Mouse (Mus musculus) ovary, postnatal 14 days (tissue): ENCODE data around the gene Il34.
A peak's percentile ranks its signal among the peaks of the same experiment; 100 is the strongest.
"Not testable (repeated sequence)": the region's sequence is repeated elsewhere in the genome, so short reads cannot be mapped to it uniquely, and the experiment has no call there.

Experiments used
- DNase-seq: peaks from one replicate; pipeline ENCODE4 v3.0.0; 2022; ENCODE audit warnings: low spot score

The Il34 gene

GRCm38 (mm10) chr8:110810481-110811065 is 4.8 kb upstream of the Il34 start:
- no peak for DNase-seq

DNA sequence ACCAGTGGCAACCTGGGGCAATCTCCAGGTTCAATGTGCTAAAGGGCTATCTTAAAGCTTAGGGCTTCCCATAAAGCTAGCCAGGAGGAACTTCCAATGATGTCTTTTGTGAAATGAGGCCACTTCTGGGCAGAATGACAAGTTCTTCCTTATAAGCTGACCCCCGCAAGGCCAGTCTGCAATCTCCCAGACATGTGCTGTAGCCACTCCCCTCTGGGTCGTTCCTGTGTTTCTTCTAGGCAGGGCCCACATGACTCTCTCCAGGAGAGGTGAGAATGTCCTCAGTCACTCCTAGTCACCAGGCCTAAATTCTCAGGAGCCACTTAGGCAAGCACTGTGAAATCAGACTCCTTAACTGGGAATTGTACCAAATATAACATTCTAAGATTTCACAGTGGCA is 4.1 kb upstream of the Il34 start:
- no peak for DNase-seq

DNA sequence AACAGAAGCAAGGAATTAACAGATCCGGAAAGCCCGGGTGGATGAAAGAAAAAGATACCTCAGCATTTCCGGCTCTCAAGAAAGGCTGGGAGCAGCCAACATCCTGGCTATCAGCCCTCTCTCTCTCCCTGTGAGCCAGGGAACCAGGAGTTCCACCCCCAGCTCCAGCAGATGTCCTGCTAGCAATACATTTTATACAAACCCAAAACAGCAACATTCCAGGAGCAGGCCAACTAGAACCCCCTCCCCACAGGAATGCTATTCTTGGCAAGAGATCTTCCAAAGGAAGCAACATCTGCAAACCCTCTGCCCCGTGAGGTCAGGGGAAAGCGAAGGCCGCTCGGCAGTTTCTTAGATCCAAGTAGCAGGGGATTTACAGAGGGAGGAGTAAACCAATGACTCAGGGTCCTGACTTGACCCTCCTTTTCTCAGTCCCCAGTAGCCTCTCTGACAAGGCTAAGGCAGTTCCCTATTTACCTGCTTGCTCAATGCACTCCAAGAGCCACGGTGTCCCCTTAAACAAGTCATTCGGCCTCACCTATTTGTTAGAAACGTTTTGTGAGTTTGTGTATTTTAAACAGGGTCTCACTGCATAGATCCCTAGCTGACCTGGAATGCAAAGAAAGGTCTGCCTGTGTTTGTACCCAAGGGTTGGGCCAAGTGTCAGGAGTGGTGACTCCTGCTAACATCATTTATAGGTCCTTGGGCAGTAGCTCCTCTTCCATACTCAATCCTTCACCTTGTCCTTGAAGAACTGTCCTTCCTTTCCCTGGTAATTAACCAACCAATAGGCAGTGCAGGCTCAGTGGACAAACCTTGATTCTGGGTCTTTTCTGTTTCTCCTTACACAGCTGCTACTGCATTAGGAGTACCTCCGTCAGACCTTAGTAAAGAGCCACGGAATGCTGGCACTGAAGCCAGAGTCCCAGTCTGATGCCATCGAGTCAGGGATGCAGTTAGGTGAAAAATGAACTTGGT is 3.1 kb upstream of the Il34 start:
- DNase-seq: peak; percentile 37

DNA sequence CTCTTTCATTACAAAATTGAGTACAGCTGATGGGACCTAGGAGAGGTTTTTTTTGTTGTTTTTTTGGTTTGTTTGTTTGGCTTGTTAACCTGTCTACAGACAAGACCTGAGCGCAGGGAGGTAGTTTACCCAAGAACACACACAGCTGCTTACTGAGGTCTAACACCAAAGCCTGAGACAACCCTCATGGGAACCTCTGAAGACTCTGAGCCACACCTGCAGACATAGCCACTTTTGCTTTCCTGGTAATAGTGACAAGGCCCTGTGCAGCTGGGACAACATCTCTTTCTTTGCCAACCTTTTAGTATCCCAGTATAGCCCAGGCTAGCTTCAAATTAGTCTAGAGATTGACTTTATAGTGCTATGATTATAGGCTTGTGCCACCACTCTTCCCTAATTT is 422 bp upstream of the Il34 start:
- DNase-seq: no peak

DNA sequence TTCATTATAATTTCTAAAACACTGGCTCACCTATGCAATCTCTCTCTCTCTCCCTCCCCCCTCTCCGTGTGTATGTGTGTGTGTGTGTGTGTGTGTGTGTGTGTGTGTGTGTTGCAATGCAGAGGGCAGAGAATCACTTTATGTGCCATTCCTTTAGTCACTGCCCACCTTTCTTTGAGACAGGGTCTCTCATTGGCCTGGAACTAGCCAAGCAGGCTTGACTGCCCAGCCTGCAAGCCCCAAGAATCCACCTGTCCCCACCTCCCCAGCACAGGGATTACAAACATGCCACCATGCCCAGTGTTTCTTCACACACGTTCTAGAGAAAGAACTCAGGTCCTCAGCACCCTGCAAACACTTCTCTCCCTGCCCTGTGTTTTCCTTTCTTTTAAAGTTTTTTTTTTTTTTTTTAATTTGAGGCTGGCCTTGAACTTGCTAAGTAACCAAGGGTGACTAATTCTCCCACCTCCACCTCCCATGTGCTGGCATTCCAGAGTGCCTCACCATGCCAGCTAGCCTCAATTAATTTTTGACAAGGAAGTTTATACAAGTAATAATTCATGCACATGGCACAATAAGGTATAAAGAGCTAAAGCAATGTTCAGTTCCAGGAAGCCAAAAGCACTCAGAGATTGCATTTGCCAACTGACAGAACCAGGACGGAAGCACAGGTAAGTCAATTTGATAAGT is 754 bp downstream of the Il34 start:
- DNase-seq: no peak

DNA sequence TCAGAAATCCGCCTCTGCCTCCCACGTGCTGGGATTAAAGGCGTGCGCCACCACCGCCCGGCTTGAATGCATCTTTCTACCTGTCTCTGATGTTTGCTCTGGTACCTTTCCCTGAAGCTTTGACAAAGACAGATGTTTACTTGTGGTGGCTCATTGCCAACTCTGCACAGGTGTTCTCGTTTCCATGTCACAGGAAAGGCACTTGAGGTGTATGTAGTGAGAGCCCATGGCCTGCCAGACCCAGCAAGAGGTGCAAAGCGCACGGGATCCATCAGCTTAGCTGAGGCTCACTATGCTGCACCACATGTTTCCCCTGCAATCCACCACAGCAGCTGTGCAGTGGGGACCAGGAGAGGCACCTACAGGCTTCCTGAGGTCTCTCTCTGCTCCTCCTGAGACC is 1.9 kb downstream of the Il34 start:
- no peak for DNase-seq

DNA sequence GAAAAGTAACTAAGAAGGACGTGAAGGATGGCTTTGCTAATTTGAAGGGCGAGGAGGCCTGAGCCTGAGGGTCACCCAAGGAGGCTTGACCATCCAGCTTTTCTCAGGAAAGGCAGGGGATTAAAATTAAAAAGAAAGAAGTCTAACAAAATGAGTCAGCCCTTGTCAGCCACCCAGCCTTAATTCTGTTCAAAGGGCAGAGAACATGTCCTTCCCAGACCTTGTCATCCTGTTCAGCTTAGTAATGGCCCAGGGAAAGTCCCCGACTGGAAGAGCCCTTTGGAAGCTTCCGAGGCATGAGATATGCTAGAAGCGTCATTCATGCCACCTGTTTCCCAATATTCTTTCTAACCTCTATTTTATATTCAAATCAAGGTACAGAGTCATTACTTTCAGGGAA is 2.7 kb downstream of the Il34 start:
- DNase-seq: no peak

GRCm38 (mm10) chr8:110797086-110797485 is 8.6 kb downstream of the Il34 start:
- no peak for DNase-seq

GRCm38 (mm10) chr8:110794363-110794965 is 11.3 kb downstream of the Il34 start:
- no peak for DNase-seq

- DNase-seq: no peak
Measured at GRCm38 (mm10) chr8:110793936-110794335, 11.8 kb downstream of the Il34 start.

- no peak for DNase-seq
Measured at GRCm38 (mm10) chr8:110793511-110793910, 12.2 kb downstream of the Il34 start.

DNA sequence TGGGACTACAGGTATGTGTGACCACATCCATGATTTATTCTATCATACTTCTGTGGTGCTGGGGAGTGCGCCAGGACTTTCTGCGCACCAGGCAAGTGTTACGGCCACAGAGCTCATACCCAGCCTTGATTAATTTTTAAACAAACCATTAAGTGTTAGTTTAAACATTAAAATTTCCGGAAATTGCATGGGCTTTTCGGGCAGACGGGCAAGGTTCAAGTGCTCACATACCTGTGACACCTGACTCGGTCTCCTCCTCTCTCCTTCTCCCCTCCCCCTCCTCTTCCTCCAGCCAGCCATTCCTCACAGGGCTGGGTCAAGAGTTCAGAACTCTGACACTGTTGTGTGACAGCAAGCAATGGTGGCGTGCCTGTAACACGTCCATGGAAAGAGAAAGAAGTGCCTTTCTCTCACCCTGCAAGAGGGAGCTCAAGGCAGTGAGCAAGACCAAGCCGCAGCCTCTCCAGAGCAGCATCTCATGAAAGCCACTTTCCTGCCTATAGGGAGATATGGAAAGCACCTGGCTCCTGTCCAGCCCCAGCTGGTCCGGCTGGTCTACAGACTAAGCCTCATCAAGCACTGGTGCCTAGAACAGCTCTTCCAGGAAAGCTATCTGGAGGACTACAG is 13.0 kb downstream of the Il34 start:
- DNase-seq: no peak

DNA sequence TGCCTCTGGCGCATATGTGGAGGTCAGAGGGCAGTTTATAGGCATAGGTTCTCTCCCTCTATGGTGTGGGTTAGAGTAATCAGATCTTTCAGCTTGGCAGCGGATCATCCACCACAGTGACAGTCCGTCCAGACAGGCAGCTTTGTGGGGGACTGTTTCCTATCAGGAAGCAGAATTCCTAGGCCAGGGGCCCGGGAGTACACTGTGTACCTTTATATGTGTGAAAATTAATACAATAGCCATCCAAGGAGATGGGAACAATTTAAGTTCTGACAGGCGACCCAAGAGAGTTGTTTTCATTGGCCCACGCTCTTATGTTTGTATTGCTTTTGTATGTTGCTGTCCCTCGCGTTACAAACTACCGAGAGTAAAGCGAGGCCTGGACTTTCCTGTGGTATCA is 14.6 kb downstream of the Il34 start:
- no peak for DNase-seq

- DNase-seq: no peak
Measured at GRCm38 (mm10) chr8:110790270-110790669, 15.5 kb downstream of the Il34 start.

GRCm38 (mm10) chr8:110789571-110789970 is 16.2 kb downstream of the Il34 start:
- DNase-seq: no peak

DNA sequence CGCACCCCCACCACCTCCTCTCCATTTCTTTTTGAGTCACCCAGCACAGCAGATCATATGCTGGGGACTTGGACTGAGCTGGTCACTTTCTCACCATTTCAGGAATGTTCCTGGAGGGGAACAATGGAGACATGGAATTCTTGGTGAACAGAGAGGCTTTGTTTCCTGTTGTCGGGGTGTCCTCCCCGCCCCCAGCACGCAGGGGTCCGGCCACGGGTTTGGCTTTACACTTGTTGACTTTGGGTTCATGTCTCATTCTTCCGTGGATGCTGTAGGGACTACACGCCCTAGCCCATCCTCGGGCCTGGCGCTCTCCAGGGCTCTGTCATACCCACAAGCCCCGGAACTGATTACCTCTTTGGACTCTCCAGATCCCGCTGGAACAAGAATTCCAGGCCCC is 16.7 kb downstream of the Il34 start:
- no peak for DNase-seq

DNA sequence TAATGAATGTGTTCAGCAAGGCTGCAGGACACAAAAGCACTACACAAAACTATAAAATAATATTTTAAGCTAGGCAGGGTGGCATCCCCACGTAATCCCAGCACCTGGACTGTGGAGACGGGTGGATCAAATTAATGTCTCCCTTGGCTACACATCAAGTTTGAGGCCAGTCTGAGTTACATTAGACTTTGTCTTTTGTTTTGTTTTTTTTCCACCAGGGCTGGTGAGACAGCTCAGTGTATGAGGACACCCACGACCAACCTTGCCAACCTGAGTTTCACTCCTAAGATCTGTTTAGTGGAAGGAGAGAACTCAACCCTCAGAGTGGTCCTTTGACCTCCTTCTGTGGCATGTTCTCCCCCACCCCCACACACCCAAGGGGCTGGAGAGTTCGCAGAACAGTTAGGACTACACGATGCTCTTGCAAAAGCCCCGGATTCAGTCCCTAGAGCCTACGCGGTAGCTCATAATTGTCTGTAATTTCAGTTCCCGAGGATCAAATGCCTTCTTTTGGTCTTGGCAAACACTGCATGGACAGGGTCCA is 18.2 kb downstream of the Il34 start:
- DNase-seq: no peak

DNA sequence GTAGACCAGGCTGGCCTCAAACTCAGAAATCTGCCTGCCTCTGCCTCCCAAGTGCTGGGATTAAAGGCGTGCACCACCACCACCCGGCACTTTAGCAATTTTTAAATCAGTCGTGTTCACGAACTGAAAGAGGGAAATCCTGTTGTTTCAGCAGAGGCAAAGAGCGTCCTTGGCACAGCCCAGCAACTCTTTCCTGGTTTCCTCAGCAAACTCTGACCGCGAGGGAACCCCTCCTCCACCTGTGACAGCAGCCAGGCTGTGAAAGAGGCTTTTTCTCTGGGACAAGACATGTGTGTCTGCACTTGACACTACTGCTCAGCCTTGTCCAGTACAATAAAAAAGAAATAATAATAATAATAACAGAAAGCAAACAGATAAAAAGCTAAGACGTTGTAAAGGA is 18.8 kb downstream of the Il34 start:
- DNase-seq: no peak

DNA sequence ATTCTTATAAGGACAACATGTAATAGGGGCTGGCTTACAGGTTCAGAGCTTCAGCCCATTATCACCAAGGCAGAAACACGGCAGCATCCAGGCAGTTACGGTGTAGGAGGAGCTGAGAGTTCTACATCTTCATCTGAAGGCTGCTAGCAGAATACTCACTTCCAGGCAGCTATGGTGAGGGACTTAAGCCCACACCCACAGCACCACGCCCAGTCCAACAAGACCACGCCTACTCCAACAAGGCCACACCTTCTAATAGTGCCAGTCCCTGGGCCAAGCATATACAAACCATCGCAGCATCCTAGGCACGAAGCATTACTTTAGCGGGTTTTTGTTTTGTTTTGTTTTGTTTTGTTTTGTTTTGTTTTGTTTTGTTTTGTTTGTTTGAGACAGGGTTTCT is 19.2 kb downstream of the Il34 start:
- DNase-seq: not testable (repeated sequence)

- DNase-seq: no peak
Measured at GRCm38 (mm10) chr8:110785366-110785765, 20.4 kb downstream of the Il34 start.

DNA sequence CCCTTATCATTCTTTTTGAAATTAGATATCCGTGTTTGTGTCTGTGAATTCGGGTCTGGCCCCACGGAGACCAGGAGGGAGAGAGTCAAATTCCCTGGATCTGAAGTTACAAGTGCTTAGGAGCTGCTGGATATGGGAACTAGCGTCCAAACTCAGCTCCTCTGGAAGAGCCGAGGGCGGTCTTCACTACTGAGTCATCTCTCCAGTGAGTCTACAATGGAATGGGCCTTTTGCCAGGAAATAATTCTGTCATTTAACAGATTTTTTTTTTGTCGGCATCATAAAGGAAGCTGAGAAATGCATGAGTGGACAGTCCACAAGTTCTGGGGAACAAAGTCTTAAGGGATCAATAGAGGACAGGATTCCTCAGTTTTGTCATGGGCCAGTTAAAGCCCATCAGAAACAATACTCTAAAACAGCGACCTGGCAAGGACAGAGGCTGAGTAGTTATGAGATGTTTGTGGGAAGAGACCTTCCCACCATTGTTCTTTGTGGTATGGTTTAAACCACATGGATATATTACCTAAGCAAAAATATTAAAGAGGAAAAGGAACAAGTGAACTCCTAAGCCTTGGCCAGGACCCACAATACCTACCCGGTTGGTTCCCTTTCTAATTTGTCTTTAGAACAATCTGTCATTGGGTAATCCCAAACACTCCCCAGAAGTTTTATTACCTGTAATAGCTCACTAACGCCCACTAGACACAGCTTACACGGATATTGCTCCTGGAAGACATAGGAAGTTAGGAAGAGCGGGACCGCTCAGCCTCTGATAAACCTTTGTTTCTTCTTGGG is 25.6 kb downstream of the Il34 start:
- DNase-seq: no peak
